In genomic region chr4:134401181-134401661, GRCm38 (mm10) we compare ENCODE assay signal across 8 mouse cellular contexts. TPM values are rescaled to one million over a fixed set of nuclear protein-coding genes. Genes with fewer than 3 reads are reported as not detected.
DNase-seq lines count a peak whose midpoint lies in the region; ATAC-seq lines count a peak whose summit lies in the region.

No protein-coding gene starts in this region.

- H3K4me2 ChIP-seq in intestine, embryonic 14.5 days (ENCODE audit: low read length) = peak overlapping the region; percentile 71

- H3K9ac ChIP-seq in intestine, embryonic 14.5 days (ENCODE audit: low read length) = peak overlapping the region; percentile 38

- no peaks in the 10 kb centered on the region for H3K27me3 ChIP-seq in intestine, embryonic 14.5 days (replicated peaks; ENCODE audit: control insufficient read depth, insufficient read depth, low read length)

- no peak overlapping the region for H3K27ac ChIP-seq in intestine, embryonic 14.5 days (ENCODE audit: low read depth)

- 4% methylated on average over 19 of the region's 19 CpGs for whole genome bisulfite sequencing in intestine, embryonic 14.5 days

- peak overlapping the region; percentile 38 for H3K4me3 ChIP-seq in intestine, embryonic 14.5 days (ENCODE audit: low read depth, low read length)

- peak; percentile 63 for ATAC-seq in intestine, embryonic 14.5 days (replicated peaks; ENCODE audit: low FRiP score, low TSS enrichment, low read depth)
- ATAC-seq in megakaryocyte, adult 5-6 weeks (ENCODE audit: poor library complexity, severe bottlenecking) = peak; percentile 67

- intact Hi-C loops in gastrocnemius, postnatal 14 days (cut with DNase I; ENCODE audit: low total_unique reads) = no loop called here
- intact Hi-C loops in left cerebral cortex, postnatal 25 days (cut with DNase I) = loop anchor here (1.0 to 2.0 kb wide), 2 partner anchors 29 to 50 kb away; no protein-coding TSS in a partner anchor

- H3K9me3 ChIP-seq in intestine, embryonic 14.5 days (ENCODE audit: control insufficient read depth, low read length) = no peaks in the 10 kb centered on the region

- DNase-seq in R1 (ENCODE audit: low read depth, low spot score) = peak; percentile 80
- DNase-seq in embryo, embryonic 11 days = peak; percentile 77
- peak; percentile 64 for DNase-seq in gastrocnemius, postnatal 14 days
- peak; percentile 81 for DNase-seq in intestine, embryonic 14.5 days (ENCODE audit: low spot score)
- peak; percentile 83 to 92 for DNase-seq in left cerebral cortex, postnatal 25 days (ENCODE audit: low spot score in 2 of 2)
- peak; percentile 77 for DNase-seq in right cerebral cortex, postnatal 25 days
- no peak for DNase-seq in cerebellum, adult 8-10 months

- peaks cover 24% of the 10 kb centered on the region for H3K4me1 ChIP-seq in intestine, embryonic 14.5 days (replicated peaks; ENCODE audit: control insufficient read depth, insufficient read depth, low read length)

- peaks cover 4% of the 10 kb centered on the region; the same call in 1 of the 2 replicates for H3K36me3 ChIP-seq in intestine, embryonic 14.5 days (ENCODE audit: control insufficient read depth, insufficient read depth, low read length)

RNA-seq across cellular contexts. Expression of gene Pafah2, which starts 5.1 kb away (rescaled TPM):
- total RNA-seq in gastrocnemius, postnatal 14 days (2021) = 1 to 10 TPM; 3.2 to 3.4 TPM
- polyA plus RNA-seq in intestine, embryonic 14.5 days (2014; fragmentation: Nextera tagmentation; extraction: Ambion mirVana) = 28.4 and 32.5 TPM in 2 replicates
- 1 to 10 TPM; 5.3 to 9.1 TPM for total RNA-seq in left cerebral cortex, postnatal 25 days (2021)
- 4.6 and 5.9 TPM in 2 replicates for total RNA-seq in megakaryocyte, adult 5-6 weeks (2015)
- 5.5 and 6.3 TPM in 2 replicates for total RNA-seq in megakaryocyte, adult 5-6 weeks (2017)

RNA-seq across cellular contexts. Expression of gene Extl1, which starts 17.6 kb away (rescaled TPM):
- total RNA-seq in gastrocnemius, postnatal 14 days (2021) = 10 to 100 TPM; 36.3 to 37.2 TPM
- polyA plus RNA-seq in intestine, embryonic 14.5 days (2014; fragmentation: Nextera tagmentation; extraction: Ambion mirVana) = 1.2 and 1.4 TPM in 2 replicates
- 10 to 100 TPM; 49.2 to 52.5 TPM for total RNA-seq in left cerebral cortex, postnatal 25 days (2021)
- 0.04 TPM in 1 of 2 replicates, not detected in the other for total RNA-seq in megakaryocyte, adult 5-6 weeks (2015)
- total RNA-seq in megakaryocyte, adult 5-6 weeks (2017) = not detected in 2 replicates

RNA-seq across cellular contexts. Expression of gene Slc30a2, which starts 58.2 kb away (rescaled TPM):
- 1 to 10 TPM in 1 of 2 experiments, under 1 TPM in 1; 0.47 to 6.3 TPM for total RNA-seq in gastrocnemius, postnatal 14 days (2021)
- 0.19 and 0.26 TPM in 2 replicates for polyA plus RNA-seq in intestine, embryonic 14.5 days (2014; fragmentation: Nextera tagmentation; extraction: Ambion mirVana)
- total RNA-seq in left cerebral cortex, postnatal 25 days (2021) = not detected
- 0.11 and 0.18 TPM in 2 replicates for total RNA-seq in megakaryocyte, adult 5-6 weeks (2015)
- 0.22 TPM in 1 of 2 replicates, not detected in the other for total RNA-seq in megakaryocyte, adult 5-6 weeks (2017)

Comparison
In these comparisons a context has a peak if more than half of its experiments do, and no peak if none do; other contexts are left out.
1. RNA of gene Extl1, which starts 17.6 kb away (total RNA-seq): 49.2 to 52.5 TPM in left cerebral cortex, postnatal 25 days and 36.3 to 37.2 TPM in gastrocnemius, postnatal 14 days; 0.04 TPM in megakaryocyte, adult 5-6 weeks; every median in the first group is over 10 times any median in the second.